Mouse (Mus musculus): ENCODE measurements around the gene Dusp21. TPM values are rescaled to one million over a fixed set of nuclear protein-coding genes. Genes with fewer than 3 reads are reported as not detected.

Gene Dusp21
- polyA plus RNA-seq, 1 experiment from 2014 or later = not detected

DNA sequence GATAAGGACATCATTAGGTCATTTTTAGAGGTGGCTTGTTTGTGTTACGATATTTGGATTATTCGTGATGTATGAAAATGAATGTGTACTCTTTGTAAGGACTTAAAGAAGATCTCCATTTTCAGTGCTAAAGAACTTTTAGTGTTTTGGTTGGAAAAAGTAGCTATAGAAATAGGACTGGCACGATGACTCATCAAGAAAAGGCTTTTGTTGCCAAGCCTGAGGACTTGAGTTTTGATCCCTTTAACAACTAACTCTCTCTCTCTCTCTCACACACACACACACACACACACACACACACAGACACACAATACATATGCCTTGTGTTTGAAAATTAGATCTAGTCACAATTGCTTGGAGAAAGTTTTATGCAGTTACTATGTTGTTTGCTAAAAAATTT lies 21.3 kb downstream of the Dusp21 start:
- no peaks in the 10 kb centered on the region for H3K27me3 ChIP-seq (ENCODE audit: control insufficient read depth, insufficient read depth, low read length)
- WGBS = 94% methylated on average over 3 of the region's 3 CpGs
- H3K9me3 ChIP-seq (ENCODE audit: control insufficient read depth, low read length) = no peaks in the 10 kb centered on the region
- ATAC-seq (ENCODE audit: insufficient number of reproducible peaks, low FRiP score, low TSS enrichment, low read depth) (no peak), DNase-seq (ENCODE audit: low spot score) (no peak)
- no peak overlapping the region for H3K4me3 ChIP-seq (ENCODE audit: low read depth, low read length)
- no peak overlapping the region for H3K9ac ChIP-seq (ENCODE audit: low read length)
- H3K27ac ChIP-seq (replicated peaks; ENCODE audit: low read depth, low read length) = no peak overlapping the region
- no peak overlapping the region for H3K4me2 ChIP-seq (ENCODE audit: low read depth, severe bottlenecking)
- no peaks in the 10 kb centered on the region for H3K36me3 ChIP-seq (ENCODE audit: control insufficient read depth, insufficient read depth, low read length)
- H3K4me1 ChIP-seq (ENCODE audit: control insufficient read depth, insufficient read depth, low read length) = no peaks in the 10 kb centered on the region

GRCm38 (mm10) chrX:18168940-18169339 lies 23.3 kb downstream of the Dusp21 start:
- H3K9me3 ChIP-seq (ENCODE audit: control insufficient read depth, low read length) = no peaks in the 10 kb centered on the region
- H3K27me3 ChIP-seq (ENCODE audit: control insufficient read depth, insufficient read depth, low read length) = no peaks in the 10 kb centered on the region
- DNase-seq (ENCODE audit: low spot score) (no peak), ATAC-seq (ENCODE audit: insufficient number of reproducible peaks, low FRiP score, low TSS enrichment, low read depth) (no peak)
- no peak overlapping the region for H3K27ac ChIP-seq (replicated peaks; ENCODE audit: low read depth, low read length)
- 87% methylated on average over 1 of the region's 1 CpGs for WGBS
- no peaks in the 10 kb centered on the region for H3K4me1 ChIP-seq (ENCODE audit: control insufficient read depth, insufficient read depth, low read length)
- H3K36me3 ChIP-seq (ENCODE audit: control insufficient read depth, insufficient read depth, low read length) = no peaks in the 10 kb centered on the region
- H3K4me2 ChIP-seq (ENCODE audit: low read depth, severe bottlenecking) = no peak overlapping the region
- no peak overlapping the region for H3K4me3 ChIP-seq (ENCODE audit: low read depth, low read length)
- H3K9ac ChIP-seq (ENCODE audit: low read length) = no peak overlapping the region

DNA sequence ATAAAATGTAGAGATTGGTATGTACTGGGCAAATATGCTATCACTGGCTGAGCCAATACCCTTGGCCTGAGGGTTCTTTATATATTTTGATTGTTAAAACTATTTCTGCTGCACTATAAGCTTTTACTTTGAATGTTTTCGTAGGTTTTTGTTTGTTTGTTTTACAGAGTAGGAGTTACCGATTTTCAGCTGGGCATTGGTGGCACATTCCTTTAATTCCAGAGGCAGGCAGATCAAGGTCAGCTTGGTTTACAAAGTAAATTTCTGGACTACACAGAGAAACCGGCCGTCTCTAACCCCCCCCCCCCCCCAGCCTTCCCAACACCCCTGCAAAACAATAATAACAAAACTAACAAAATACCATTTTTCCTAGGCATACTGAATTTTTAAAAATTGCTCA lies 29.2 kb downstream of the Dusp21 start:
- Histone ChIP-seq H3K9me3 (ENCODE audit: control insufficient read depth, low read length) (no peaks in the 10 kb centered on the region), H3K27ac (replicated peaks; ENCODE audit: low read depth, low read length) (no peak overlapping the region), H3K36me3 (ENCODE audit: control insufficient read depth, insufficient read depth, low read length) (no peaks in the 10 kb centered on the region), H3K4me3 (ENCODE audit: low read depth, low read length) (no peak overlapping the region), H3K27me3 (ENCODE audit: control insufficient read depth, insufficient read depth, low read length) (no peaks in the 10 kb centered on the region), H3K4me1 (ENCODE audit: control insufficient read depth, insufficient read depth, low read length) (no peaks in the 10 kb centered on the region), H3K9ac (ENCODE audit: low read length) (no peak overlapping the region), H3K4me2 (ENCODE audit: low read depth, severe bottlenecking) (no peak overlapping the region)
- 64% methylated on average over 4 of the region's 4 CpGs for WGBS
- ATAC-seq (ENCODE audit: insufficient number of reproducible peaks, low FRiP score, low TSS enrichment, low read depth) (no peak), DNase-seq (ENCODE audit: low spot score) (no peak)

GRCm38 (mm10) chrX:18177803-18178202 lies 32.1 kb downstream of the Dusp21 start:
- Histone ChIP-seq H3K36me3 (ENCODE audit: control insufficient read depth, insufficient read depth, low read length) (no peaks in the 10 kb centered on the region), H3K27ac (replicated peaks; ENCODE audit: low read depth, low read length) (no peak overlapping the region), H3K4me3 (ENCODE audit: low read depth, low read length) (no peak overlapping the region), H3K9me3 (ENCODE audit: control insufficient read depth, low read length) (no peaks in the 10 kb centered on the region), H3K4me2 (ENCODE audit: low read depth, severe bottlenecking) (no peak overlapping the region), H3K27me3 (ENCODE audit: control insufficient read depth, insufficient read depth, low read length) (no peaks in the 10 kb centered on the region), H3K9ac (ENCODE audit: low read length) (no peak overlapping the region), H3K4me1 (ENCODE audit: control insufficient read depth, insufficient read depth, low read length) (no peaks in the 10 kb centered on the region)
- no peak for DNase-seq (ENCODE audit: low spot score)
- 87% methylated on average over 4 of the region's 4 CpGs for WGBS
- ATAC-seq (ENCODE audit: insufficient number of reproducible peaks, low FRiP score, low TSS enrichment, low read depth) = no peak

- no peak for DNase-seq (ENCODE audit: low spot score)
- H3K27me3 ChIP-seq (ENCODE audit: control insufficient read depth, insufficient read depth, low read length) = no peaks in the 10 kb centered on the region
- 71% methylated on average over 1 of the region's 1 CpGs for WGBS
Observed at GRCm38 (mm10) chrX:18179492-18179891, 33.8 kb downstream of the Dusp21 start.

DNA sequence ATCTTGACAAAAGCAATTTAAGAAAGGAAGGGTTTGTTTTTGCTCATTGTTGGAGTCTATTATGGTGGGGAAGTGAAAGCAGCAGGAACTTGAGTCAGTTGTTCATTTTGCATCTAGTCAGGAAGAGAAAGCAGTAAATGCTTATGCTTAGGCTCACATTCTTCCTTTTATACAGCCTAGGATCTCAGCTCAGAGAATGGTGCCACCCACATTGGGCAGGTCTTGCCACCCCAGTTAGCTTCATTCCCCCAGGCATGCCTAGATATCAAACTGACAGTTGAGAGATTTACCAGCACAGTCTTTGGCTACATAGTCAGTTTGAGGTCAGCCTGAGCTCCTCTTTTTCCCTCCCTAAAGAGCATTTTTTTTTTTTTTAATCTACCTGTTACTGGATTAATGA lies 41.5 kb downstream of the Dusp21 start:
- no peak for ATAC-seq (ENCODE audit: insufficient number of reproducible peaks, low FRiP score, low TSS enrichment, low read depth)

More at GRCm38 (mm10) chrX:18179492-18179891, 33.8 kb downstream of the Dusp21 start:
- Histone ChIP-seq H3K36me3 (ENCODE audit: control insufficient read depth, insufficient read depth, low read length) (no peaks in the 10 kb centered on the region), H3K4me3 (ENCODE audit: low read depth, low read length) (no peak overlapping the region), H3K9me3 (ENCODE audit: control insufficient read depth, low read length) (no peaks in the 10 kb centered on the region), H3K27ac (replicated peaks; ENCODE audit: low read depth, low read length) (no peak overlapping the region), H3K9ac (ENCODE audit: low read length) (no peak overlapping the region), H3K4me2 (ENCODE audit: low read depth, severe bottlenecking) (no peak overlapping the region), H3K4me1 (ENCODE audit: control insufficient read depth, insufficient read depth, low read length) (no peaks in the 10 kb centered on the region)
- ATAC-seq (ENCODE audit: insufficient number of reproducible peaks, low FRiP score, low TSS enrichment, low read depth) = no peak

GRCm38 (mm10) chrX:18188293-18188692 lies 42.6 kb downstream of the Dusp21 start:
- H3K4me1 ChIP-seq (ENCODE audit: control insufficient read depth, insufficient read depth, low read length) = no peaks in the 10 kb centered on the region
- H3K27me3 ChIP-seq (ENCODE audit: control insufficient read depth, insufficient read depth, low read length) = no peaks in the 10 kb centered on the region
- DNase-seq (ENCODE audit: low spot score) (no peak), ATAC-seq (ENCODE audit: insufficient number of reproducible peaks, low FRiP score, low TSS enrichment, low read depth) (no peak)
- no peak overlapping the region for H3K4me2 ChIP-seq (ENCODE audit: low read depth, severe bottlenecking)
- no peak overlapping the region for H3K4me3 ChIP-seq (ENCODE audit: low read depth, low read length)
- H3K9ac ChIP-seq (ENCODE audit: low read length) = no peak overlapping the region
- H3K9me3 ChIP-seq (ENCODE audit: control insufficient read depth, low read length) = no peaks in the 10 kb centered on the region
- no peak overlapping the region for H3K27ac ChIP-seq (replicated peaks; ENCODE audit: low read depth, low read length)
- no peaks in the 10 kb centered on the region for H3K36me3 ChIP-seq (ENCODE audit: control insufficient read depth, insufficient read depth, low read length)
- WGBS = 85% methylated on average over 2 of the region's 2 CpGs

More for the DNA sequence above, 41.5 kb downstream of the Dusp21 start:
- Histone ChIP-seq H3K4me2 (ENCODE audit: low read depth, severe bottlenecking) (no peak overlapping the region), H3K27ac (replicated peaks; ENCODE audit: low read depth, low read length) (no peak overlapping the region), H3K4me3 (ENCODE audit: low read depth, low read length) (no peak overlapping the region), H3K27me3 (ENCODE audit: control insufficient read depth, insufficient read depth, low read length) (no peaks in the 10 kb centered on the region), H3K4me1 (ENCODE audit: control insufficient read depth, insufficient read depth, low read length) (no peaks in the 10 kb centered on the region), H3K36me3 (ENCODE audit: control insufficient read depth, insufficient read depth, low read length) (no peaks in the 10 kb centered on the region), H3K9me3 (ENCODE audit: control insufficient read depth, low read length) (no peaks in the 10 kb centered on the region), H3K9ac (ENCODE audit: low read length) (no peak overlapping the region)
- no peak for DNase-seq (ENCODE audit: low spot score)

Other genes with a start within 250 kb of the Dusp21 start
- gene Kdm6a, start 16.7 kb downstream of the Dusp21 start, polyA plus RNA-seq (2014; fragmentation: Nextera tagmentation; extraction: Ambion mirVana) = 31.4 and 39.7 TPM in 2 replicates

Measured in limb, embryonic 11.5 days (tissue).